Mouse (Mus musculus): ENCODE results near the gene Rab26. TPM values are rescaled to one million over a fixed set of nuclear protein-coding genes. Genes with fewer than 3 reads are reported as not detected.
A peak's percentile ranks its signal among the peaks of the same experiment; 100 is the strongest.

Rab26 gene
- polyA plus RNA-seq, 1 experiment from 2014 or later, result 0.85 TPM

DNA sequence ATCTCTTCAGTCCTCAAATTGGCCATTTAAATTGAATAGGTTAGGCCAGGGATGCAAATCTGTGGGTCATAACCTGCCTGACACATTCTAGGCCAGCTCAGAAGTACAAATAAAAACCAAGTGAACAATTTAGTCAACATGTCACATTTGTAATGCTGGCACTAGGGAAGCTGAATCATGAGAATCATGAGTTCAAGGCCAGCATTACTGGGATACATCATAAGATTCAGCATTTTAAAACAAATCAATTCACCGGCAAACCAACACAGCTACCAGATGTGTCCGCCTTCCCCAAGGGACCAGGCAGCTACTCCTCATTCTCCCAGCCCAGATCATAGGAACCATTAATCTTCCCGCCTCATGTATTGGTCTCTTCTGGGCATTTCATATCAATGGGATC, 50.5 kb downstream of the Rab26 start:
- TF ChIP-seq CTCF (IDR thresholded peaks at IDR 0.05; ENCODE audit: low read depth), result no peak
- no peak for TF ChIP-seq EP300 (optimal IDR thresholded peaks at IDR 0.05)
- H3K4me2 ChIP-seq (replicated peaks; ENCODE audit: low read depth), result no peak overlapping the region
- no peak overlapping the region for H3K9ac ChIP-seq (ENCODE audit: low read length)
- DNase-seq (ENCODE audit: low spot score) (no peak), ATAC-seq (ENCODE audit: low FRiP score, low TSS enrichment) (no peak)
- H3K9me3 ChIP-seq (ENCODE audit: control insufficient read depth, low read length), result no peaks in the 10 kb centered on the region
- WGBS, result 88% methylated on average over 3 of the region's 3 CpGs
- no peaks in the 10 kb centered on the region for H3K36me3 ChIP-seq (ENCODE audit: control insufficient read depth, insufficient read depth, low read length)
- H3K27ac ChIP-seq (replicated peaks), result no peak overlapping the region
- no peaks in the 10 kb centered on the region for H3K4me1 ChIP-seq (replicated peaks; ENCODE audit: control insufficient read depth, insufficient read depth)
- no peak overlapping the region for H3K4me3 ChIP-seq (ENCODE audit: low read depth, low read length)
- no peaks in the 10 kb centered on the region for H3K27me3 ChIP-seq (ENCODE audit: control insufficient read depth, insufficient read depth, low read length)

DNA sequence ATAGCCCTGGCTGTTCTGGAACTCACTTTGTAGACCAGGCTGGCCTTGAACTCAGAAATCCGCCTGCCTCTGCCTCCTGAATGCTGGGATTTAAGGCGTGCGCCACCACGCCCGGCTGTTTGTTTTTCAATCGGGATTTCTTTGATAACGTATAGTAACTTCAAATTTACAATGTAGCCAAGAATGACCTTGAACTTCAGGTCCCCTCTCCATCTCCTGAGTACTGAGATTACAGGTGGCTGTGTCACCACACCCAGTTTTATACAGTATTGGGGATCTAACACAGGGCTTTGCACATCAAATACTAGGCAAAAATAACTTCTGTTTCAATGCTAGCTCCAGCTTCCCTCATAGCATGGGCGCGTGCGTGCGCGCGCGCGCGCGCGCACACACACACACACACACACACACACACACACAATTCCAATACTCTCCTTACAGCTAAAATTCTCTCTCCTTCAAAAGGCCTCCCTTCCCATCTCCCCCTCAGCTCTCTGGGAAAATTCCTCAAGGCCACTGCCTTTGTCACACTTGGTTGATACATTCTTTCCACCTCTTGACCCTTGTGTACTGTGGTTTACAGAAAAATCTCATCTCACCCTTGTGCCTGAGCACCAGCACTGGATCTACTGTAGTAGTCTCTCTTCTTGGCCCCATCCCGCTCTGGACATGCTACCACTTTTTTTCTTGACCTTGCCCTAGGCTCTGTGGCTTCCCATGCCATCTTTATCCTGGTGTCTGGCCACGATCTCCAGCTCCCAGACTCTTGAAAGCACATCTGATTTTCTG, 52.8 kb downstream of the Rab26 start:
- Histone ChIP-seq H3K36me3 (ENCODE audit: control insufficient read depth, insufficient read depth, low read length) (peaks cover 10% of the 10 kb centered on the region), H3K4me2 (replicated peaks; ENCODE audit: low read depth) (no peak overlapping the region), H3K27me3 (ENCODE audit: control insufficient read depth, insufficient read depth, low read length) (no peaks in the 10 kb centered on the region), H3K27ac (replicated peaks) (no peak overlapping the region), H3K9ac (ENCODE audit: low read length) (no peak overlapping the region), H3K4me3 (ENCODE audit: low read depth, low read length) (no peak overlapping the region), H3K9me3 (ENCODE audit: control insufficient read depth, low read length) (no peaks in the 10 kb centered on the region), H3K4me1 (replicated peaks; ENCODE audit: control insufficient read depth, insufficient read depth) (peaks cover 4% of the 10 kb centered on the region; the same call in 1 of the 2 replicates)
- TF ChIP-seq CTCF (IDR thresholded peaks at IDR 0.05; ENCODE audit: low read depth) (no peak), EP300 (optimal IDR thresholded peaks at IDR 0.05) (no peak)
- 88% methylated on average over 20 of the region's 20 CpGs for WGBS
- DNase-seq (ENCODE audit: low spot score), result no peak
- no peak for ATAC-seq (ENCODE audit: low FRiP score, low TSS enrichment)

DNA sequence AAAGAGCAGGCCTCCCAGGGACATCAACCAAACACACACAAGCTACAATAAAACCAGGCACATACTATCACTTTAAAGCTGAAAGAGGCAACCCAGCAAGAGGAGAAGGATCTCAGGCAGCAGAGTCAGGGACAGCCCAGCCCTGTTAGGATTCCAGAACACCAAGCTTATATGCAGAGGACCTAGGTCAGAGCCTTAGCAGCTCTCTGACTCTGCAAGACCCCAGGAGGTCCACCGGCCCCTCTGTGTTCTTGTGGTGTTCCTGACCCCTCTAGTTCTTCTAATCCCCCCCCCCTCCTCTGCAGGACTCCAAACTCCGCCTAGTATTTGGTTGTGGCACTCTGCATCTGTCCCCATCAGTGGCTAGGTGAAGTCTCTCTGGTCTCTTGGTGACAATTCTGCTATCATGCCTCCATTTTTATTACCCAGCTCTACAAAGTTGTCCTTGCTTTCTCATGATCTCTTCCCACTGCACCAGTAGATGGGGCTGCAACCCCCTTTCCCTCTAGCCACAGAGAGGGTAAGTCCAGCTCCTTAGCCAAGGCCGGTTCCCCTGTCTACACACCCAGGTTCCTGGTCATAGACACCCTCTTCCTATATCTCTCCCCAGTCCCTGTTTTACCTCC, 53.7 kb downstream of the Rab26 start:
- H3K36me3 ChIP-seq (ENCODE audit: control insufficient read depth, insufficient read depth, low read length), result peaks cover 15% of the 10 kb centered on the region
- no peak overlapping the region for H3K27ac ChIP-seq (replicated peaks)
- no peak for DNase-seq (ENCODE audit: low spot score)
- no peak overlapping the region for H3K4me2 ChIP-seq (replicated peaks; ENCODE audit: low read depth)
- no peak overlapping the region for H3K4me3 ChIP-seq (ENCODE audit: low read depth, low read length)
- 33% methylated on average over 3 of the region's 3 CpGs for WGBS
- TF ChIP-seq EP300 (optimal IDR thresholded peaks at IDR 0.05) (no peak), CTCF (IDR thresholded peaks at IDR 0.05; ENCODE audit: low read depth) (peak; percentile 62)
- H3K9ac ChIP-seq (ENCODE audit: low read length), result no peak overlapping the region
- no peaks in the 10 kb centered on the region for H3K27me3 ChIP-seq (ENCODE audit: control insufficient read depth, insufficient read depth, low read length)
- H3K4me1 ChIP-seq (replicated peaks; ENCODE audit: control insufficient read depth, insufficient read depth), result peaks cover 4% of the 10 kb centered on the region; the same call in 1 of the 2 replicates
- no peaks in the 10 kb centered on the region for H3K9me3 ChIP-seq (ENCODE audit: control insufficient read depth, low read length)
- no peak for ATAC-seq (ENCODE audit: low FRiP score, low TSS enrichment)

DNA sequence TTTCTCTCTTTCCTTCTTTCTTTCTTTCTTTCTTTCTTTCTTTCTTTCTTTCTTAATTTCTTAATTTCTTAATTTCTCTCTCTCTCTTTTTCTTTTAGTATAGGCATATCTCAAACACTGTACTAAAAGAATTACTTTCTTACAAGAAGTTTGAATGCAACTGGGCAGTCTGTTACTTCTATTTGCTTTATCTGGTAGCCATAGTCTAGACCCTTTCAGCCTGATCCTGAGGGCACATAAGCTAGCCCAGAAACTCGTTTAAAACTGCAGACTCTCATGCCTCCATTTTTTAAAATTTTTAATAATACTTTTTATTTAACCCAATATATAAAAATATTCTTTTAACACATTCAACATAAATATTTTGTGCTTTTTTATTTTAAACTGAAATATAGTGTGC, 54.6 kb downstream of the Rab26 start:
- Histone ChIP-seq H3K4me1 (replicated peaks; ENCODE audit: control insufficient read depth, insufficient read depth) (peaks cover 4% of the 10 kb centered on the region; the same call in 1 of the 2 replicates), H3K9me3 (ENCODE audit: control insufficient read depth, low read length) (no peaks in the 10 kb centered on the region), H3K4me2 (replicated peaks; ENCODE audit: low read depth) (0 out of 2 replicates have a peak overlapping the region, but pooled peaks have one; percentile 11), H3K4me3 (ENCODE audit: low read depth, low read length) (peak overlapping the region; percentile 66; the same call in 1 of the 2 replicates), H3K9ac (ENCODE audit: low read length) (no peak overlapping the region), H3K27me3 (ENCODE audit: control insufficient read depth, insufficient read depth, low read length) (no peaks in the 10 kb centered on the region), H3K36me3 (ENCODE audit: control insufficient read depth, insufficient read depth, low read length) (peaks cover 19% of the 10 kb centered on the region), H3K27ac (replicated peaks) (no peak overlapping the region)
- TF ChIP-seq EP300 (optimal IDR thresholded peaks at IDR 0.05), result no peak
- no peak for TF ChIP-seq CTCF (IDR thresholded peaks at IDR 0.05; ENCODE audit: low read depth)
- DNase-seq (ENCODE audit: low spot score) (no peak), ATAC-seq (ENCODE audit: low FRiP score, low TSS enrichment) (no peak)
- WGBS, result 8% methylated on average over 1 of the region's 1 CpGs

DNA sequence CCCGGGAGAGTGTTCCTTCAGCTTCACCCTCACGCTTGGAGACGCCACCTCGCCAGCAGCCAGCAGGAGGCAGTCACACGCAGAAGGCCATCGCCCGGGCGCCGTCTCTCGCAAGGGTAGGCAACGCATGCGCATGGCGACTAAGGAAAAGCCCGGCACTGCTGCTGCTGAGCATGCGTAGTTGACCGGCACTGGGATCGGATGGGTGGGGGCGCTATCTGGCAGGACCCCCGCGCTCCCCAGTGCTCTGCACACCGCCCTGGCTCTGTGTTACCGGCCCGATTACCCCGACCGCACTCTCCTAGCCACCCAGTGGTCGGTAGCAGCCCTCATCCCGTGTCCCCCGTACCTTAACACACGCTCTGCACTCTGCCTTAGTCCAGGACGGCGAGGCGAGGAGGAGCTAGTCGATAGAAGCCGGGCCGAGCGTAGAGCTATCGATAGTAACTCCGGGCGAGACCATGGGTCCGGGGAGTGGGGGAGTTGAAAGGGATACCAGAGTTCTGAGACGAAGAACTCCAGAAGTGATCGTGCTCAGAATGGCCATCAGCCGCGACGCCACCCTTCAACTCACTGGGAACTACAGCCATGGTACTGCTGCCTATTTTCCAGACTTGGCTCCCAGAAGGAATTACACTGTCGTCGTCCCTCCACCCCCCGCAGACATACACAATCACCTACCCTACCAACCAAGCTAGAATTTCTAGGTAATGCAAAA, 55.2 kb downstream of the Rab26 start, which contains the start of gene Mlst8:
Gene Mlst8 (minus strand): TSS at position 416 of the 718 bp plus-strand sequence.
- H3K9me3 ChIP-seq (ENCODE audit: control insufficient read depth, low read length), result no peaks in the 10 kb centered on the region
- ATAC-seq (ENCODE audit: low FRiP score, low TSS enrichment), result peak; percentile 92
- H3K9ac ChIP-seq (ENCODE audit: low read length), result peak within 1 kb of the TSS; percentile 73
- H3K27me3 ChIP-seq (ENCODE audit: control insufficient read depth, insufficient read depth, low read length), result no peaks in the 10 kb centered on the region
- H3K36me3 ChIP-seq (ENCODE audit: control insufficient read depth, insufficient read depth, low read length), result peaks cover 23% of the 10 kb centered on the region
- H3K4me1 ChIP-seq (replicated peaks; ENCODE audit: control insufficient read depth, insufficient read depth), result peaks cover 4% of the 10 kb centered on the region; the same call in 1 of the 2 replicates
- H3K4me2 ChIP-seq (replicated peaks; ENCODE audit: low read depth), result peak within 1 kb of the TSS; percentile 60
- peak within 1 kb of the TSS; percentile 66 for H3K4me3 ChIP-seq (ENCODE audit: low read depth, low read length)
- peak; percentile 97 for DNase-seq (ENCODE audit: low spot score)
- TF ChIP-seq EP300 (optimal IDR thresholded peaks at IDR 0.05) (no peak), CTCF (IDR thresholded peaks at IDR 0.05; ENCODE audit: low read depth) (peak; percentile 94)
- peak within 1 kb of the TSS; percentile 92 for H3K27ac ChIP-seq (replicated peaks)
- WGBS, result under 1% methylated on average over 48 of the region's 48 CpGs

Data from stomach, postnatal 0 days (tissue).